Mouse (Mus musculus): ENCODE results near the gene Ogg1. TPM values are rescaled to one million over a fixed set of nuclear protein-coding genes. Genes with fewer than 3 reads are reported as not detected.
A peak's percentile ranks its signal among the peaks of the same experiment; 100 is the strongest.

Ogg1 gene
- total RNA-seq, 2 experiments from 2014 or later, result 6.4 to 13.8 TPM

- no peak for ATAC-seq (replicated peaks; ENCODE audit: poor library complexity, severe bottlenecking)
Measured at GRCm38 (mm10) chr6:113366639-113367038, 39.9 kb downstream of the Ogg1 start.

- ATAC-seq (replicated peaks; ENCODE audit: poor library complexity, severe bottlenecking), result no peak
Measured at GRCm38 (mm10) chr6:113367574-113367973, 40.8 kb downstream of the Ogg1 start.

DNA sequence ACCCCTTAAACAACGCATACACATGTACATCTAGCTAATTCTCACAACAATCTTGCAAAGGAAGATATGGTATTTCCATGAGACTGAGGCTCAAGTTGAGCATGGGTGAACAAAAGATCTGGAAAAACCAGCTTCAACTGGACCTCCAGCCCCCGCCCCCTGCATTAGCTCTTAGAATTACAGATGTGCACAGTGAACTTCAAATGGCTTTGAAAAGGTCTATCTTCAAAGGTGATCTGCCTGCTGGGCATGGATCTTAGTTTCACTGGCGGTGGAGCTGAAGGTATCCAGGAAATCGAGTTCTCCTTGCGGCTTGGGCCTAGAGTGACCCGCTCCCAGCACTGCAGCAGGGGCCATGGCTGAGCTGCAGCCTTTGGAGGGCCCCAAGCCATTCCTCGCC lies 41.4 kb downstream of the Ogg1 start:
- no peak for ATAC-seq (replicated peaks; ENCODE audit: poor library complexity, severe bottlenecking)

DNA sequence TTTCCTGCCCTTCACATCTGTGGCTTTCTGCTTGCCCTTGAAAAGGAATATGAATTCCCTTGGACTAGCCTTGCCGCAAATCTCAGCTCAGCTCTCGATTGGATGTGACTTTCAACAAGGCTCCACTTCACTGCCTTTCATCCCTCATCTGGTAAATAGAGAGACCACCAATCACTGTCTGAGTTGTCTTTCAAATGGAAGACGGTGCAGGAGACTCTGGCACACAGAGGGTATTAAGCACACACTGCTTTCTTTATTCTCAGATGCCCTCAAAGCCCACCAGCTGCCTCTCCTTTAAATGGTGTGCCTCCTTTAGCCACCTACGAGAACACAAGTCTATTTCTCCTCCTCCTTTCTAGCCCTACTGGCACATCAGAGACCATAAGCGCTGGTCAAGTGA lies 41.8 kb downstream of the Ogg1 start:
- ATAC-seq (replicated peaks; ENCODE audit: poor library complexity, severe bottlenecking), result no peak

DNA sequence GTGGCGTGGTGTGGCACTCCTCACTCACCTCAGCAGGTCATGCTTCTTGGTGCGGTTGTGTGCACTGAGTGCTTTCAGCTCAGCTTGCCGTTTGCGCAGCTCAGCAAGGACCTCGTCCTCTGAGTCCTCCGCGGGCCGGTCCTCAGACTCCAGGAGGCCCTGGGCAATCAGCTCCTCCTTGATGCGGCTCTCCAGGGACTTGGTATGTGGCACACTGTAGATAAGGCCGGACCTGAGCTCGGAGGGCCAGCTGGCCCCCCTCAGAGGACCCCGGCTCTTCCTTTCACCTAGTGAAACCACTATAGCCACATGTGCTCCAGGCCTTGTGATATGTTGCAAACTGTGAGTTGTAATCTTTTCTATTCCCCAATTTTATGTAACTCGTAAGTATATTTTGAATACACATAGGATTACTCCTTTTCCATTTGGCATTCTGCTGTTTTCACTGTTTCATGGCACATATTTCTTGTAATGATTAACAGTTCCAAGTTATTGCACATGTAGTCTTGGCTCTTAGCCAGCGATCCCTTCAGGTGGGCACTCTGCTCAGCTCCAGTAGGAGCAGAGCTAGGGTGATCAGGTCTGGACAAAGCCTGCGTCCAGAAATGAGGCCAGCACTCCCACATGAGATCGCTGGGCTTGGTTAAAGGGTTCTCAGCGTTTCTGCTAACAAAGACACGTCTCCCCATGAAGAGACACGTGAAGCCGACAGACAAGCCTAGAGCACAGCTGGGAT lies 43.6 kb downstream of the Ogg1 start:
- ATAC-seq (replicated peaks; ENCODE audit: poor library complexity, severe bottlenecking), result no peak

DNA sequence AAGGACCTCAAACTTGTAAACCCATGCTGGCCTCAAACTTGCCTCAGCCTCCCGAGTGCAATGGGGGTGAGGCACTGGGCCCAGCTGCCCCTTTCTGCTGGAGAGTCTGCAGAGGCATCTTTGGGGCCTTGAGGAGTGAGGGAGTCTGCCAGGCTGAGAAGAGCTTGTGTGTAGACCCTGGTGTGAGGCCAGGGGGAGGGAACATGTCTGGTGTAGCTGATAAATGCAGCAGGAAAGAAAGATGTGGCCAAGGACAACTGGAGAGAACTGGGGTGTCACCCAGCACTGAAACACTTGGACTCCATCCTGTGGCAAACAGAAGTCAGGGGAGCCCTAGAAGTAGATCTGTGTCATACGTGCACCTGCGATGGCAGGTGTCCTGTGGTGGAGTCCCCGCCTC lies 46.7 kb downstream of the Ogg1 start:
- ATAC-seq (replicated peaks; ENCODE audit: poor library complexity, severe bottlenecking), result no peak

- no peak for ATAC-seq (replicated peaks; ENCODE audit: poor library complexity, severe bottlenecking)
Measured at GRCm38 (mm10) chr6:113377172-113377495, 50.4 kb downstream of the Ogg1 start.

DNA sequence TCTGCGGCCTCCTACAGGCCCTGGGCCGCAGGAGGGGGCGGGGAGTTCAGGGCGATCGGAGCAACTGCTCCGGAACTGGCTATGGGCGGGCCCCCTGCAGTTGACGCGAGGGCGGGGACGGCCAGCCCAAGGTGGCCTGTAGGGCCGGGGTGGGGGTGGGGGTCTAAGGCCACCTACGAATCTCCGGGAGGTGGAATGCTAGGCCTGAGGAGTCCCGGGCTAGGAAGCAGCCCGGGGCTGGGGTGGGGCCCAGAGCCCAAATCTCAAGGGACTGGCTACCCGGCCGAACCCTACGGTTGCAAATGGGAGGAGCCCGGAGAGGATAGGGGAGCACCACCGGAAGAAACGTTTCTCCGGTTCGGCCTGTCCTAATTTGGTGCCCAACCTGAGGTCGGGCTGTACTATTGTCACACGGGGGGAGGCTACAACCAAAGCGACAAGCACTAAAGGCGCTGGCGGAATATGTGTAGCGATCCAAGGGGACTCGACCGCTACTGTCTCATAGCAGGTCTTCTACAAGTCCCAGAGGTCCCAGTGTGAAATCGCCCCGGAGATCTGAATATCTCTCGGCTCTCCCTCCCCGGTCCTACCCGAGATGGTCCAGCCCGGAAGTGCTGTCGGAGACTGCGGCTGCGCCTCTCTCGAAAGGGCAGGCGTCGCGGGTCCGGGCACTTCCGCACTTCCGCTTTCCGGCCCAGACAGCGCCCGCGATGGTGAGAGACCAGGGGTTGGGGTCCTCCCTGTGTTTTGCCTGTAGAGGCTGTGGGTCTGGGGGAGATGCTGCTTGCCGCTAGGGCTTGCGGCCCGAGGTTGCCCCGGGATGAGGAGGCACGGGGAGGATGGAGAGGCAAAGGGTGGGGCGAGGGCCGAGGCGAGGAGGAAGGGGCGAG lies 51.0 kb downstream of the Ogg1 start, which contains the start of the genes Tada3 and Arpc4:
Tada3 (minus strand) TSS at position 388 of the 890 bp plus-strand sequence.
Arpc4 (plus strand) TSS at position 620 of the 890 bp plus-strand sequence.
- ATAC-seq (replicated peaks; ENCODE audit: poor library complexity, severe bottlenecking), result peak; percentile 76

GRCm38 (mm10) chr6:113379246-113379645 lies 52.5 kb downstream of the Ogg1 start:
- peak; percentile 47 for ATAC-seq (replicated peaks; ENCODE audit: poor library complexity, severe bottlenecking)

- no peak for ATAC-seq (replicated peaks; ENCODE audit: poor library complexity, severe bottlenecking)
Measured at GRCm38 (mm10) chr6:113380480-113380879, 53.7 kb downstream of the Ogg1 start.

GRCm38 (mm10) chr6:113384351-113384927 lies 57.7 kb downstream of the Ogg1 start:
- ATAC-seq (replicated peaks; ENCODE audit: poor library complexity, severe bottlenecking), result no peak

Other genes with a start within 250 kb of the Ogg1 start
- 114 and 124 TPM in 2 replicates for gene Setd5, start 249.6 kb upstream of the Ogg1 start, total RNA-seq (2014; fragmentation: Nextera tagmentation)
- gene Setd5, start 249.6 kb upstream of the Ogg1 start, total RNA-seq (2017), result 64.8 and 64.9 TPM in 2 replicates
- not detected in 2 replicates for gene Lhfpl4, start 131.6 kb upstream of the Ogg1 start, total RNA-seq (2014; fragmentation: Nextera tagmentation)
- gene Lhfpl4, start 131.6 kb upstream of the Ogg1 start, total RNA-seq (2017), result not detected in 2 replicates
- 32.4 and 37.6 TPM in 2 replicates for gene Mtmr14, start 89.1 kb upstream of the Ogg1 start, total RNA-seq (2014; fragmentation: Nextera tagmentation)
- gene Mtmr14, start 89.1 kb upstream of the Ogg1 start, total RNA-seq (2017), result 31.0 and 40.9 TPM in 2 replicates
- gene Cpne9, start 44.7 kb upstream of the Ogg1 start, total RNA-seq (2014; fragmentation: Nextera tagmentation), result 0.19 TPM in 1 of 2 replicates, not detected in the other
- 0.39 TPM in 1 of 2 replicates, not detected in the other for gene Cpne9, start 44.7 kb upstream of the Ogg1 start, total RNA-seq (2017)
- gene Brpf1, start 19.8 kb upstream of the Ogg1 start, total RNA-seq (2014; fragmentation: Nextera tagmentation), result 48.4 and 53.2 TPM in 2 replicates
- 40.0 and 43.8 TPM in 2 replicates for gene Brpf1, start 19.8 kb upstream of the Ogg1 start, total RNA-seq (2017)
- 18.7 and 23.0 TPM in 2 replicates for gene Camk1, start 17.0 kb downstream of the Ogg1 start, total RNA-seq (2014; fragmentation: Nextera tagmentation)
- 17.2 and 18.3 TPM in 2 replicates for gene Camk1, start 17.0 kb downstream of the Ogg1 start, total RNA-seq (2017)
- 18.9 and 21.0 TPM in 2 replicates for gene Tada3, start 50.9 kb downstream of the Ogg1 start, total RNA-seq (2014; fragmentation: Nextera tagmentation)
- 9.7 and 13.8 TPM in 2 replicates for gene Tada3, start 50.9 kb downstream of the Ogg1 start, total RNA-seq (2017)
- gene Arpc4, start 51.1 kb downstream of the Ogg1 start, total RNA-seq (2014; fragmentation: Nextera tagmentation), result 223 and 277 TPM in 2 replicates
- 211 and 270 TPM in 2 replicates for gene Arpc4, start 51.1 kb downstream of the Ogg1 start, total RNA-seq (2017)
- gene Ttll3, start 62.3 kb downstream of the Ogg1 start, total RNA-seq (2014; fragmentation: Nextera tagmentation), result 1.5 and 3.1 TPM in 2 replicates
- gene Ttll3, start 62.3 kb downstream of the Ogg1 start, total RNA-seq (2017), result 0.26 and 1.8 TPM in 2 replicates
- 10.8 and 15.3 TPM in 2 replicates for gene Rpusd3, start 92.4 kb downstream of the Ogg1 start, total RNA-seq (2014; fragmentation: Nextera tagmentation)
- 11.2 and 18.9 TPM in 2 replicates for gene Rpusd3, start 92.4 kb downstream of the Ogg1 start, total RNA-seq (2017)
- not detected in 2 replicates for gene Cidec, start 108.8 kb downstream of the Ogg1 start, total RNA-seq (2014; fragmentation: Nextera tagmentation)
- not detected in 2 replicates for gene Cidec, start 108.8 kb downstream of the Ogg1 start, total RNA-seq (2017)
- gene Jagn1, start 115.6 kb downstream of the Ogg1 start, total RNA-seq (2014; fragmentation: Nextera tagmentation), result 53.5 and 73.6 TPM in 2 replicates
- 23.2 and 28.3 TPM in 2 replicates for gene Jagn1, start 115.6 kb downstream of the Ogg1 start, total RNA-seq (2017)
- gene Il17re, start 131.5 kb downstream of the Ogg1 start, total RNA-seq (2014; fragmentation: Nextera tagmentation), result not detected in 2 replicates
- 0.31 and 0.43 TPM in 2 replicates for gene Il17re, start 131.5 kb downstream of the Ogg1 start, total RNA-seq (2017)
- not detected in 2 replicates for gene Il17rc, start 144.5 kb downstream of the Ogg1 start, total RNA-seq (2014; fragmentation: Nextera tagmentation)
- gene Il17rc, start 144.5 kb downstream of the Ogg1 start, total RNA-seq (2017), result not detected in 2 replicates
- 15.3 and 17.8 TPM in 2 replicates for gene Creld1, start 156.3 kb downstream of the Ogg1 start, total RNA-seq (2014; fragmentation: Nextera tagmentation)
- gene Creld1, start 156.3 kb downstream of the Ogg1 start, total RNA-seq (2017), result 6.7 and 9.4 TPM in 2 replicates
- not detected in 2 replicates for gene Prrt3, start 175.0 kb downstream of the Ogg1 start, total RNA-seq (2014; fragmentation: Nextera tagmentation)
- not detected in 2 replicates for gene Prrt3, start 175.0 kb downstream of the Ogg1 start, total RNA-seq (2017)
- 47.4 and 48.0 TPM in 2 replicates for gene Emc3, start 204.7 kb downstream of the Ogg1 start, total RNA-seq (2014; fragmentation: Nextera tagmentation)
- 38.7 and 41.8 TPM in 2 replicates for gene Emc3, start 204.7 kb downstream of the Ogg1 start, total RNA-seq (2017)
- gene Fancd2, start 204.7 kb downstream of the Ogg1 start, total RNA-seq (2014; fragmentation: Nextera tagmentation), result 23.8 and 27.4 TPM in 2 replicates
- 28.2 and 33.2 TPM in 2 replicates for gene Fancd2, start 204.7 kb downstream of the Ogg1 start, total RNA-seq (2017)